Mouse (Mus musculus) naive thymus-derived CD4-positive, alpha-beta T cell, adult 2 months (primary cell): Measurements from ENCODE around the gene Smad3.
A peak's percentile ranks its signal among the peaks of the same experiment; 100 is the strongest.

Experiments
- DNase-seq: peaks from one replicate; pipeline ENCODE4 v3.0.0-alpha.2; 2011; ENCODE audit warnings: low read depth

Gene Smad3

GRCm38 (mm10) chr9:63720715-63721114, 37.1 kb downstream of the Smad3 start:
- peak; percentile 87 for DNase-seq

DNA sequence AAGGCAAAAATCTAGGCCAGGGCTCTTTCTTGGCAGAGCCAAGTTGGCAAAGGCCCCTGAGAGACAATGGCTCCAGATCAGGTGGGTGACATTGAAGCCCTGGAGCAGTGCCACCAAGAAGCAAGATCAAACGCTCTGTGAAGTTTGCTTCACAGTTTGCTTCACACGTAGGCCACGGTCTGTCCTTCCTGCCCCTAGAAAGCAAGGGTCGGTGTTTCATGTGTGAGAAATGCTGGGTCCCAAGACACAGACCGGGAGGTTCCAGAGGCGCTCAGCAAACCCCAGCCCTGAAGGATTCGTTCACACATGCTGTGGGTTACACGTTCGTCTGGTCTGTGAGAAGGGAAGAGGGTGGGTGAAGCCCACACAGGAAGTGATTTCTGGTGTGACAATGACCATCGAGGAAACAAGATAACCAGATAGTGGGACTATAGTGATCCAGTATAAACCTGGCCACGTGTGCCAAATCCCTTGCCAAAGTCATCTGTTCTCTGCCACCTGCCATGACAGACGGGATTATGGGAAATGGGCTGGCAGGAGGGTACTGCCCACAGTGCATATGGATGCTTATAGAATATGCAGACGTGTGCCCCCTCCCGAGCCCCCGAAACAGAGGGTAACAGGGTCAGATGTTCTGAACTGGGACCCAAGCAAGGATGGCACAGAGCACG, 37.9 kb downstream of the Smad3 start:
- DNase-seq: peak; percentile 70

GRCm38 (mm10) chr9:63718735-63719358, 38.9 kb downstream of the Smad3 start:
- no peak for DNase-seq

DNA sequence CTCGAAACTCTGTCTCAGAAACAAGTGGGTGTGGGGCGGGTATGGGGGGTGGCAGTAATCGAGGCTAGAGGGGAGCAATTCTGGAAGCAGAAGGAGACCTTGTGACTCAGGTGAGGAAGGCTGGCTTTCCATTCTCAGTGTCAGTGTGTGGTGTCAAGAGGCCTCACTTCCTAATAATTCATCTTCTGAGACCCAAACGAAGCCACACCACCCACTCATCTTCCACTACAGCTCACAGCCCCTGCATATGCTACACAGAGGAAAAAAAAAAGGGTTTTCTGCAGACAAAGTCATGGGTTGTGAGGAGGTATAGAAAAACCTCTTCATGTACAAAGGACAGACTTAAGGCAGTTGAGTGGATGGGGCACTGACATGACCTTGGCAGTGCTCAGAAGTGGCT, 39.6 kb downstream of the Smad3 start:
- no peak for DNase-seq

DNA sequence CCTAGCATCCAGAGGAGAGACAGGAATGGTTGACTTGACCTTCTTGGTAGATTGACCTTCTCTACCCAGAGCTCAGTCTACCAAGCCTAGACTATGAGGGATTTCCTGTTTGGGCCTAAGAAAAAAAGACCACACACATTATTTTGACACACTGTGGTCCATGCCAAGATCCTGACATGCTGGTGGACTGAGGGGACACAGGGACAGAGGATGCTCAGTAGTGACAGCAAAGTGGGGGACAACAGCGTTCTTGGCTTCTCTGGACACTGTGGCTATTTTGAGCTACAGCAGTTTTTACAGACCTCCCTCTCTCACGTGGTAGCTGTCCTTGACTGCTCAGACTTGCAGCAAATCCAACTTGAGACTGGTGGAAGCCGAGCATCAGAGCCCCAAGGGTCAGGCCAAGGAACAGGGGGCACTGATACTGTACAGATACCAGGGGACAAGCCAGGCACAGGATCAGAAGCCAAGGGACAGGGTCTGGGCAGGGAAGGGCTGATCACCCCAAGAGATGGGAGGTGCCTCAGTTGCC, 40.3 kb downstream of the Smad3 start:
- no peak for DNase-seq

GRCm38 (mm10) chr9:63716150-63717138, 41.4 kb downstream of the Smad3 start:
- DNase-seq: peak; percentile 49

- peak; percentile 47 for DNase-seq
These were observed 43.2 kb downstream of the Smad3 start for GRCm38 (mm10) chr9:63714572-63714971.

DNA sequence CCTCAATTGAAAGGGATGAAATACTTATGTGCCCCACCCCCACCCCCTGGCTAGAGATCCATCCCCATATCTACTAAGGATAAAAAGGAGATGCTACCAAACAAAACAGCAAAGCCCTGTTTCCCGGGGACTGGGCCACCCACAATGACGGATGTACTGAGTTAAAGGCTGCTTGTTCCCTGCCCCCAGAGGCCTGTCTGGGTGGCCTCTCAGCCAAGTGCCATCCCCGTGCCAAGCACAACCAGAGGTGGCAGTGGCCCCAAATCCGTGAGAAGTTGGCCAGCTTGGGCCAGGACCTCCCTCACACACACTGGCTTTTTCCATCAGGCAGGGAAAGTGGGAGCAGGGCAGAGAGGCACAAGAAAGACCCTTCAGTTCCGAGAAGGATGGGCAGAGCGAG, 45.0 kb downstream of the Smad3 start:
- DNase-seq: no peak

- DNase-seq: peak; percentile 42
These were observed 46.1 kb downstream of the Smad3 start for GRCm38 (mm10) chr9:63711580-63712230.

DNA sequence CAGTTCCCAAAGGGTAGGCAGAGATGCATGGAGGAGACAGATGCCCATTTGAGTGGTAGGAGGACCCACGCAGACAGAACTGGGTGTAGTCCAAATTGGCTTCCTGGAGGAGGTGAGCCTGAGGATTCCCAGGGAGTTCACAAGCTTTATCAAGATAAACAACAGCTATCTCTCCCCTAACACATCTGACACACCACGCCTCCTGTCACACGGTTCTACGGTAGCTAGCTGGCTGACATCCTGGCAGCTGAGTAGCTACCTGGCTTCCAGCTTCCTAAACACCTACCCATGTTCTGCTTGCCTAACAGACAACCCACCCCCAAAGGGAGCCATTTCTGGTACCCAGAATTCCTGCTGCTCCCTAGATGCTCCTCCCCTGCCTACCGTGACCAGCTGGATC, 47.9 kb downstream of the Smad3 start:
- DNase-seq: peak; percentile 41

- DNase-seq: peak; percentile 42
These were observed 48.5 kb downstream of the Smad3 start for GRCm38 (mm10) chr9:63709266-63709665.

- DNase-seq: peak; percentile 37
These were observed 49.8 kb downstream of the Smad3 start for GRCm38 (mm10) chr9:63707816-63708588.

DNA sequence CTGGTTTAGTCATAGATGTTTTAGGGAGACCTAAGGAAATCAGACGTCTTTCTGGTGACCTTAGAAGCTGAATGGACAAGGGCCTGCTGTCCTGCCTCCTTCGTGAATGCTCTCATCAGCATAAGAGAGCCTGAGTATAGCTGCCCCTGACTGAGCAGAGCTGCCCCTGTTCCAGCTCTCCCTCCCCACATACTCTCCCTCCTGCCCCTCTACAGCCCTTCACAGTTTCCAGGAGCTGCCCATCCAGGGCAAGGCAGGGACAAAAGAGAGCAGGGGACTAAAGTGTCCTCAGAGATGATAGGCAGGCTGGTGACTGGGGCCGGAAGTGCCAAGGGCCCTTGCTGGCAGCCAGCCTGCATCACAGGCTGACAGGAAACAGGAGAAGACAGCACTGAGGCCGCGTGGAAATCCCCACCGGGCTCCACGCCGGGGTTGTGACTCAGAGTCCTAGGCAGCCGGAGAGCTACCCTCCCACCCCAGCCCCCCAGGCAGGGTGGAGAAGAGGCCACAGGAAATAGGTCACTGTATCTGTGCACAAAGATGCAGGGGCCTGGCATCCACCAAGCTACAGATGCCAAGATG, 51.6 kb downstream of the Smad3 start:
- peak; percentile 93 for DNase-seq

DNA sequence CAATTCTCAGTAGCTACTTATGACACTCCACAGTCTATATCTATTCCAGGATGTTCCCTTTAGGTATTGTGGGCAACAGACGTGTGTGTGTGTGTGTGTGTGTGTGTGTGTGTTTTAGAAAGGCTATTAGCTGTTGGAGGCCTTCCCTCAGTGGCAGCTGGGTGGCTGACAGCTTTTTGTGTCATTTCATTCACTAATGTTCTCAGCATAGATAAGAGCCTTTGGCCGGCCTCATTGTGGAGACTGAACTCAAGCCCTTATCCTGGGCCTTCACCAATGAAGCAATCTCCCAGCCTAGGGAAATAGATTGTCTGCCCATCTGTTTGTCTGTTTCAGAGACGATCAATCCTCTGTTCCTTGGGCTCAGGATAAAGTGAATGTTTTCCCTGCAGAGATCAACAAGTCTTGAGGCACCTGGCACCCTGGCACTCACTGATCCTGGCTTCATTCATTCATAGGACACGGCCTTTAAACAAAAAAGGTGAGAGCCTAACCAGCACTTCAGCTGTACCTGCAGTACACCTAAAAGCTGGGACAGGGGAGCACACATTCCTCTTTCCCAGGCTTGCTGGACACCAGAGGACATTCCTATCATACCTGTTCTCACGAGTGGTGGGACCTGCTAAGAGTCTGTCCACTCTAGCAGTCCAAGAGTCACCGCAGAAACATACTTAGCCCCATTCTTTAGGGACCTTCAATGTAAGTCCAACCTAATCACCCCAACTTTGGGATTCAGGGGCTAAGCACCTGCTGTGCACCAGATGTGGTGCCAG, 52.6 kb downstream of the Smad3 start:
- DNase-seq: peak; percentile 21

DNA sequence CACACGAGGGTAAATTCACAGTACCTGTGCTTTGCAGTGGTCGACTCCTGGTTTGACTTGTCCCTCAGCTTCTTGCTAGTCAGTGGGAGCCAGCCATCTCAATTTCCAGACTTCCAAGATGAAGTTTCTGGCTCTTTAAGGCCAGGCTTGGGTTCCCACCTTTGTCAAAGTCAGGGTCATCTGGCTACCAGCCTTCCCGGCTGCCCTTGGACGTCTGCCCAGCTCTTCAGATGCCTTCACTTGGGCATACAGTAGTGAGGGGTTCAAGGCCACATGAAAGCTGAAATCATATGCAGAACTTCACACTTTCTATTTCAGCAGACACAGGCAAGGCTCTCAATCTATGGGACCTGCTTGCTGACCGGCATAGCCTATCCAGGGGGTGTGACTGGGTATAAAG, 53.7 kb downstream of the Smad3 start:
- DNase-seq: no peak

- DNase-seq: no peak
These were observed 54.5 kb downstream of the Smad3 start for GRCm38 (mm10) chr9:63703236-63703785.

DNA sequence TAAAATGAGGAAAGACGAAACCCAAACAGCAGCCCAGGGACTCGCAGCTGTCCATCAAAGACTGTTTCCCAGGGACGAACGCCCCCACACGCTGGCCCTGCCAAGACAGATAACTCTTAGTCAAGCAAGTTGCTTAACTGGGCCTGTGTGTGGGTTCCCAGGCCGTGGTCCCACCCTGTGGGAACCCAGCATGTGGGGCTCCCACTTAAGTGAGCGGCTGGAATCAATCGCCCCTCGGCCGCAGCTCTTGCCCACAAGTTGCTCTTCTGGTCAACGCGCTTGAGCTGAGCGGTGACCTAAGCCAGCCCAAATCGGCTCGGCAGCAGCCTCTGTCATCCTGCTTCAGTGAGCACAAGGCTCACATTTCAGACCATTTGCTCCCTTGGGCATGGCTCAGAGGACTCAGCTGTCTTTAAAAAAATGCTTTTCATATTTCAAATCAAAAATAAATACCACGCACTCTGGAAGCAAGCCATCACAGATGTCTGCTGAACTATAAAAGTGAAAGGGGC, 55.2 kb downstream of the Smad3 start:
- no peak for DNase-seq

DNA sequence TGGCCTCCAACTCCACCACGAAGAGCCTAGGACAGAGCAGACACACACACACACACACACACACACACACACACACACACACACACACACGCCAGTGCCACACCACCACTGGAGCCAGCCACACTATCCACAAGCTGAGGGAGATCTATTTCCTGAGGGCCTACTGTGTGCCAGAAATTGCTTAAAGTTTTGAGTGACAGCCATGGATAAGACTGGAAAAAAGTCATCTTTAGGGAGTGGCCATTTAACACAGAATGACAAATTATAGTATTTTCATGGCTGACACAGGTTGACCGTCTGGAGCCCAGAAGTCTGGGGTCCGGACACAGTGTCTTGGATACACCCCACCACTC, 55.9 kb downstream of the Smad3 start:
- no peak for DNase-seq

- DNase-seq: no peak
These were observed 56.4 kb downstream of the Smad3 start for GRCm38 (mm10) chr9:63701258-63701956.
